Mouse (Mus musculus) forebrain, embryonic 11.5 days (tissue): ENCODE data around the gene Tbc1d19. TPM values are rescaled to one million over a fixed set of nuclear protein-coding genes. Genes with fewer than 3 reads are reported as not detected.

Experiments
- ATAC-seq: fragments of 200-750 bp; cut with Nextera tagmentation; replicated peaks from 2 replicates; pipeline ENCODE4 v1.8.0; 2017; ENCODE audit warnings: moderate TSS enrichment; ENCODE audit not compliant: low FRiP score
- DNase-seq: peaks from one replicate; pipeline ENCODE4 v3.0.0-alpha.2; 2017; ENCODE audit warnings: low spot score
- H3K27ac ChIP-seq: fragments of 300-500 bp; sonication (generic); 2 replicates; pipeline ENCODE4 v1.5.1; 2014; ENCODE audit warnings: low read depth, low read length
- H3K27me3 ChIP-seq: fragments of 300-500 bp; sonication (generic); 2 replicates; pipeline ENCODE4 v1.6.1; 2014; ENCODE audit warnings: mild to moderate bottlenecking, low read length, mixed read lengths; ENCODE audit not compliant: control insufficient read depth, insufficient read depth
- H3K36me3 ChIP-seq: fragments of 300-500 bp; sonication (generic); 2 replicates; pipeline ENCODE4 v1.6.1; 2014; ENCODE audit warnings: mild to moderate bottlenecking, low read length, moderate library complexity, mixed read lengths; ENCODE audit not compliant: control insufficient read depth, insufficient read depth
- H3K4me1 ChIP-seq: fragments of 300-500 bp; sonication (generic); replicated peaks from 2 replicates; pipeline ENCODE4 v1.6.1; 2014; ENCODE audit warnings: low read length, mixed read lengths; ENCODE audit not compliant: control insufficient read depth, insufficient read depth
- H3K4me2 ChIP-seq: fragments of 300-500 bp; sonication (generic); 2 replicates; pipeline ENCODE4 v1.6.1; 2014; ENCODE audit warnings: low read depth, mild to moderate bottlenecking, low read length, moderate library complexity, mixed read lengths; ENCODE audit not compliant: severe bottlenecking
- H3K4me3 ChIP-seq: fragments of 300-500 bp; sonication (generic); 2 replicates; pipeline ENCODE4 v1.5.1; 2014; ENCODE audit warnings: low read depth, low read length
- H3K9ac ChIP-seq: fragments of 300-500 bp; sonication (generic); 2 replicates; pipeline ENCODE4 v1.6.1; 2014; ENCODE audit warnings: low read length
- H3K9me3 ChIP-seq: fragments of 300-500 bp; sonication (generic); 2 replicates; pipeline ENCODE4 v1.6.1; 2016; ENCODE audit warnings: low read length, mixed read lengths; ENCODE audit not compliant: control insufficient read depth
- WGBS: fragments of 180-500 bp; shearing (Covaris S2); extraction: QIAGEN DNeasy Blood & Tissue Kit; methylation state at CpG from one replicate; pipeline ENCODE4 v1.1.7; 2014; 5-methylcytosine and 5-hydroxymethylcytosine counted together
- polyA plus RNA-seq: library from polyadenylated mRNA; unstranded; fragments of >200 nt; fragmentation: Nextera tagmentation; extraction: Ambion mirVana; gene quantifications from 2 replicates; pipeline ENCODE4 v1.2.1, GENCODE M21; 2014

Gene Tbc1d19
- polyA plus RNA-seq, 1 experiment from 2014 or later: 63.5 TPM

DNA sequence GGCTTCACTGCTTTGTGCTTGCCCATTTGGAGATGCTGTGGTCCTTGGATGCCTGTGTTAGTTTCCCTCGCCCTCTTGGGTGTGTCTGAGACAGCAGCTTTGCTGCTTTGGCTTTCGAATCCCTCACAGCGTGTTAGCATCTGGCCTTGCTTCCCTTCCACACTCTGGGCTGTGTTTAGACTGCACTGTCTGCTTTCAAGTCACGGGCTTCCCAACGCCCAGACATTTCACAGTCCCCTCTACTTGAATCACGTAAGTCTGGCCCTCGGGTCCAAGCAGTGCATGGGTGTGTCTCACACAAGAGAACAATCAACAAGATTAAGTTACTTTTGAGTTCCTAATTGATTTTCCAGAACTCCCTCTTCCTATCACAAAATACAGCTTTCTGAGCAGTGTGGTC is 140.8 kb downstream of the Tbc1d19 start:
- no peaks in the 10 kb centered on the region for H3K27me3 ChIP-seq
- H3K9ac ChIP-seq: no peak overlapping the region
- no peaks in the 10 kb centered on the region for H3K9me3 ChIP-seq
- no peak overlapping the region for H3K4me3 ChIP-seq
- H3K4me2 ChIP-seq: no peak overlapping the region
- 69% methylated on average over 7 of the region's 7 CpGs for WGBS
- DNase-seq (no peak), ATAC-seq (no peak)
- H3K27ac ChIP-seq: no peak overlapping the region
- H3K4me1 ChIP-seq: no peaks in the 10 kb centered on the region
- no peaks in the 10 kb centered on the region for H3K36me3 ChIP-seq

GRCm38 (mm10) chr5:53953216-53953615 is 143.8 kb downstream of the Tbc1d19 start:
- ATAC-seq: no peak
- no peaks in the 10 kb centered on the region for H3K4me1 ChIP-seq

More at GRCm38 (mm10) chr5:53953216-53953615, 143.8 kb downstream of the Tbc1d19 start:
- Histone ChIP-seq H3K36me3 (no peaks in the 10 kb centered on the region), H3K27ac (no peak overlapping the region), H3K27me3 (no peaks in the 10 kb centered on the region), H3K9me3 (no peaks in the 10 kb centered on the region), H3K4me2 (no peak overlapping the region), H3K4me3 (no peak overlapping the region), H3K9ac (no peak overlapping the region)
- DNase-seq: no peak

Other genes starting within 250 kb of the Tbc1d19 start
- 1.9 and 2.9 TPM in 2 replicates for gene Cckar, start 101.9 kb upstream of the Tbc1d19 start, polyA plus RNA-seq
- gene Stim2, start 188.9 kb downstream of the Tbc1d19 start, polyA plus RNA-seq: 21.1 and 25.4 TPM in 2 replicates